Mouse (Mus musculus): ENCODE measurements at regions not wholly inside any gene's neighbourhood (a gene's known extent, or its start where the extent isn't known, plus 50 kb on each side); places are given as distances from the start of the nearest gene placed in this dataset.

DNA sequence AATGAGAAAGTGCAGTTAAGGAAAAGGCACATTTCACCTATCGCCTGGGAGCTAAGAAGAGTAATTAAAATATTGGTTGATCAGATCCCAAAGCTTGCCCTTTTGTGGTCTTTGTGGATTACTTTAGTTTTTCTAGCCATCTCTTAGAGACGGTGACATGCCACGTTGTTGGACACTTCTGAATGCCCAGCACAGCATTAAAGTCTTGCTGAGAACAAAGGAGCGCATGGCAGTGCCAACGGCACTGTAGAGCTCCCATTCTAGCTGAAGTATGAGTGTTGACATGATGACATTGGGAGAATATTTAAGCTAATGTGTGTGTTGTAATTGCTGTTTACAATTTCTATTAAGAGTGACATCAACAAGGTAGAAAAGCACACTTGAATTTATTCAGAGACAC, 424.6 kb downstream of the Ptprc start:
- DNase-seq (ENCODE audit: low read depth): no peak

DNA sequence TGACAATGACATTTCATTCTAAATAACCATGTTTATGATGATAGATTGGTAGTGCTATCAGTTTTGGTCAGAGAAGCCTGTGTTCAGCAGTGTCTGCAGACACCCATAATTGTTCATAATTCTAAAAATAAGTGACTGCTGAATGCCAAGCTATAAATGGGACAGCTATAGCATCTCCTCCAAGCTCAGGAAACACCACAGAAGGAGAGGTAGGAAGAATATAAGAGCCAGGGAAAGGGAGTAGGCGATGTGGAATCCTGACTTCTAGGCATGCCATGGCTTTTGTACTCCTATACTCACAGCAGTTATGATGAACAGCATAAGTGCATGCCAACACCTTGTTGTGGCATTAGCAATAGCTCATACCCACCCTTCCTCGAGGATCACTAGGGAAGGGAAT, 429.4 kb downstream of the Ptprc start:
- no peak for DNase-seq (ENCODE audit: low read depth)

DNA sequence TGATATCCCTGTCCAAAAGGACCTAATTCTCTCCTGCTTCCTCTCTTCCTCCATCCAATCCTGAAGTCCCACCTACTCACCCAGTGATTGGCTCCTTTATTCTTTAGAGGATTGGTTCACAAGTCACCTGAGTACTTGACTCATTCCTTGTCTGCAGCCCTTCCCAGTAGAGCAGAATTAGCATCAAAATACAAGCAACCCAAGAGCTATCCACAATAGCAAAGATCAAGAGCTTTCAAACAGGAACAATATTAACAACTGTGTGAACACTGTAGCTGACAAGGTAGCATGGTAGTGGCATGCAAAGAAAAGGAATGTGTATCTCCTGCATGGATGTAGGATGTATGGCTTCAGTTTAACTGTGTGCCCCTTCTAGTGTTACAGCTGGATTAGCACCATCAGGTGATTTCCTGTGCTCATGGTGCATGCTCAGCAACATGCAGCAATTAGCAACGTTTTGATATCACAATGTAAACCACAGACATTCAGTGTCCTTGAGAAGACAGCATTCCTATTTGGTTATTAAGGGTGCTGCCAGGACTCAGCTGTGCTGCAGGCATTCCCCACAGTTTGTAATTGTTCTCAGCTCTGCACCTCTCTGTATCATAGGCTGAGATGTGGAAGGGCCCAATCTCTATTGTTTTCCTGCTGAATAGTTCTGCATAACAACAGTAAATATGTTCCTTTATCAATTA, 437.2 kb downstream of the Ptprc start:
- DNase-seq (ENCODE audit: low read depth): no peak

DNA sequence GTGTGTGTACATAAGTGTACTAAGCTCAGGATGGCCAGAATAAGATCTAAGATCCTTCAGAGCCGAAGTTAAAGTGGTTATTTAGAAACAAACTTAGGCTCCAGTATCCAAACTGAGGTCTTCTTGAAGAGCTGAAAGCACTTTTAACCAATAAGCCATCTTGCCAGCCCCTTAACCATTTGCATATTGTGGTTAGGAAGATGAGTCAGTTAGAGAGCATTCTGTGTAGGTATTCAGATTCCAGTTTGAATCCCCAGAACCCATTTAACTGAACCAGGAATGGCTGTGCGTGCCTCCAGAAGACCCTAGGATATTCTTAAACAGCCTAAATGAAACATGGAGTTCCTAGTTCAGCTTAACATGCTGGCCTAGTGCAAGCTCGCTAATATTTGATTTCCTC, 471.6 kb downstream of the Ptprc start:
- DNase-seq (ENCODE audit: low read depth): no peak

DNA sequence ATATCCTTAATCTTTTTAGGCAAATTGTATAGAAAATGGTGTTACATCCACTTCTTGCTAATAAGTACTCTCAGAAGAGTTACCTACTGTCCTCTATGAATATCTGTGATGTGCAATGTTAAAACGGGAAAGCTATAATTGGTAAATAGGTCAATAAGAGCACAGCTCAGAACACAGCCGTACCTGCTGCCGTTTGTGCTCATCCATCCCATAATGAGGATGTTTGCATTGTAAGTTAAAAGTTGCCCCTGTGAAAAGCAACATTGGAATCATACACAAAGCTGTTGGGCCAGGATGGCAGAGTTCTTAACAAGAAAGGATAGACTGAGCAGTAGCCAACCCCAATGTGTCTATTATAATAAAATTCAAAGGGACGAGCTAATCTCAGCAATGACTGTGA, 476.6 kb downstream of the Ptprc start:
- DNase-seq (ENCODE audit: low read depth): no peak

DNA sequence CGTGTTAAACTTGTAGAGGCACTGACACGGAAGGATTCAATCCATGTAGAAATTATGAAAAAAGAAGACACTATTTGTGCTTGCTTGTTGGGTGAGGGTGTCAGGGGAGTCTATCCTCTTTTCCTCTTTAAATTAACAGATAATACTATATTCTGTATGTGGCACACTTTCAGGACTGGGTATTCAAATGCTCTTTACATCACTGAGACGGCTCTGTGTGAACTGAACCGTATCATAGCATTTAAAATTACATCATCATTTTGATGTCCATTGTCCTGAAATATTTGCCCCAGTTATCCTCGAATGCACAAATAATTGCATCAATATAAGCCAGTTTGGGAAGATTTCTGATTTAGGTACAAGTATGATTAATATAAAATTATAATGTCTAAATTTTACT, 478.2 kb downstream of the Ptprc start:
- DNase-seq (ENCODE audit: low read depth): no peak

DNA sequence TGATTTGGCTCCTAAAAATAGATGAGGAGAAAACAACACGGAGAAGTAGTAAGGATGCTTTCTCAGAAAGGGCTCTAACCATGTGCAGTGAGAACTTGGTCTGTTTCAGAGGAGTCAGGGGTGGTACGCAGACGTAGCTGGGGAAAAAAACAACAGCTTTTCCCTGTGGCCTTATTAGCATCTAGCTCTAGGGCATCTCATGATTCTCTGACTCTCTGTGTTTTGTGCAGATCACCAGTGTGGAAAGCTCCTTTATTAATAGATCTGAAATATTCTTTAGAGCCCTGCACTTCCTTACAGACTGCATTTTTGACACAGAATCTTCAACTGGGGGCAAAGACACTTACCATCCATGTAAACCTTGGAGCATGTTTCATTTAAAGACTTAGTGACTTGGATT, 478.7 kb downstream of the Ptprc start:
- no peak for DNase-seq (ENCODE audit: low read depth)

DNA sequence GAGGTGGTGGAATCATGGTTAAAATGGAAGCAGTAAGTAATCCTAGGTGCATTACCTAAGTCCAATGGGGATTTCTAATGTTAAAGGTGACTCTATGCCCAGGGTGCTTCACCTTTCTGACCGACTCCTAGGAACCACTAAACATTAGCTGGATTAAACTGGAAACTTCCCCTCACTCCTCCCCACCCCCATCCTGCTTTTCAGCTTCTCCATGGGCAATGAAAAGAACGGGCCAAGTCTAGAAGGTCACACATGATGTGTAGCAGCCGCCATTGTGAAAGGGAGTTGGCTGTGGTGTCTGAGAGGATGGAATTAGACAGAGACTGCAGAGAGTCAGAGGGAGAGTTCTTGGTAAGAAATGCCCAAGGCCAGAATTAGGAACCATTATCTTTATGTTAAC, 479.8 kb downstream of the Ptprc start:
- DNase-seq (ENCODE audit: low read depth): no peak

DNA sequence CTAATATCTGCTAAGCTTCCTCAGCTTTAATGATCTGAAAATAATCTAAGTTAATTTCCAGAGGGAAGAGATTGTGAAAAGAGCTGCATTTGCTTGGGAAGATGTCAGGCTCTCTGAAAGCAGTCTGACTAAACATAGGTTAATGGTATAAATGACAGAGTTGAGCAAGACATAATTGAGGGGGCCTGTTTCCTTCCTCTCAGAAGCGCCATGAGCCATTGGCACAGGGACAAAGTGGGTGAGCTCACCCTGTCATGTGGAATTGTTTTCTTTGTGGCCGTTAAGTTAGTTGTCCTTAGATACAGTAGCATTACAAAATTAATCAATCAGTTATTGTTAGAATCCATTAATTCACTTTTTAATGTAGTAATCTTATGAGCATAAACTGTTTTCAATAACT, 483.0 kb downstream of the Ptprc start:
- DNase-seq (ENCODE audit: low read depth): no peak

DNA sequence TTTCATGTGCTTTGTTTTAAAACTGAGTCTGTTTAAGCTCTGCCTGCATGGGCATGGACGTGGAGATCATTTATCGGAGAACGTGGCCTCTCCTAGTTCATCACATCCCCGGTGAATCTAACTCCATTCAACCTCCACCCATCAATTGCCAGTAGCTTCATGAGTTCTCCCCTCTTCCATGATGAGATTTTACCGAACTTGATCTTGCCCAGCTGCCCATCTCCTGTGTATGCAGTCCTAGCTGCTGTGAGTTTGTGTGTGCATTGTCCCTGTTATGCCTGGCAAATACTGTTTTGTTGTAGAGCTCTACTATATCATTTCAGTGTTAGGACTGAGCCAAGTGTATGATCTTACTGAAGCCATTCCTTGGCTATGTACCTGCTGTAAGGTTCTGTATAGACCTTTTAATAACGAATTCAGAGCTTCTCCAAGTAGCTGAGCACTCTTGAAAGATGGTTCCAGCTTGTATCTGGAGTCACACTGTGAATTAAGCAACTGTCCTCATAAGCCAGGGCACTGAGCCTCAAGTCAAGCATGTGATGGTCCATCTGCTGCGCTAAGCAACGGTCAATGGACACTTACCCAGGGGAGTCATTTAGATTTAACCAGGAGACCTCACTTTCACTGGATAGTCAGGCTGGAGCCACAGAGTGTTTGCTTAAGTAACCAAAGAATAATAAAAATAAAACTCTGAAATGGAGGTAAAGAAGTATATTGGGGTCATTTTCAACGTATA, 484.5 kb downstream of the Ptprc start:
- DNase-seq (ENCODE audit: low read depth): no peak

DNA sequence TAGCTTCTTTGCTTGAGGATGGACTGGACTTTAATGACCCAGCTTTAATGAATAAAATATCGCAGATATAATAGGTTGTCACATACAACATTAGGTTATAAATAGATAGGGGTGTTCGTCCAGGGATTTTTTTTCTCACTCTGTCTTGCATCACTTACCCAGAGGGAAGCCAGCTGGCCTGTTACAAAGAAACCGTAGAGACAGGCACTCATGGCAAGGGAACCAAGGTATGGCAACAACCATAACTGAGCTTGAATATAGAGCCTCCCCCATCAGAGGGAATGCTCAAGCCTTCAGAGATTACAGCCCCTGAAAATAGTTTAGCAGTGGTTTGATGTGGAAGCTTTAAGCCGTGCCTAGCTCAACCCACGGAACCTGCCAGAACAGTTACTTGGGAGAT, 504.9 kb downstream of the Ptprc start:
- no peak for DNase-seq (ENCODE audit: low read depth)

DNA sequence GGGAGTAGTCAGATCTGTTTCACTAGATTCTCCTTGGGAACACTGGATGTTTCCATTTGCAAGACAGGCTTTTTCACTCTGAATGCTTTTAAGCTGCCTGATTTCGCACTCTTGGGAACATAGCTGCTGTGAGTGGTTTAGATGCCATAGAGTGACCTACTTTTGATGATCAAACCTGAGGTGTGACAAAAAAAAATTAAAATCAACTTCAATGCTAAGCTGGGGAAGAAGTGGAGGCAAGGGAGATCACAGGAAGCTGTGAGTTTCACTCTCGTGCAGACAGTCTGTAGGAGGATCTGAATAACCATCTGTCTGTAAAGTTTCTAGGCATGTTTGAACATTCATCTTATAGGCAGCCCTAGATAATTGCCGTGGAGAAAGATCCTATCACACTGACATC, 505.7 kb downstream of the Ptprc start:
- DNase-seq (ENCODE audit: low read depth): no peak

DNA sequence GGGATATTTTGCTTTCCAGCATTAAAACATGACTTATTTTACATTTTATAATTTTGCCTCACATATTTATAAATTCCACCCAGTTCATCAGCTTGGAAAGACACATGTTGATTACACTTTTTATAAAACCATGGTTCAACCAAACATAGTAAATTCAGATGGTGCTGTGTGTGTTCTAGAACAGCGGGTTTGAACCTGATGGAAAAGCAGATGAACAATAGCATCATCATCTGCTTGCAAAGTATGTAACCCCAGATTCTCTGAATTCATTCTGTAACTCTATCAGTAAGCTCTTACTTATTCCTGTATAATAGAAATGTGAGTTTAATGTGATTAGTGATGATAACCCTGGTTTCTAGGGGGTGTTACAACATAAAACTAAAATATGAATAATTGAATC, 517.4 kb downstream of the Ptprc start:
- DNase-seq (ENCODE audit: low read depth): no peak

DNA sequence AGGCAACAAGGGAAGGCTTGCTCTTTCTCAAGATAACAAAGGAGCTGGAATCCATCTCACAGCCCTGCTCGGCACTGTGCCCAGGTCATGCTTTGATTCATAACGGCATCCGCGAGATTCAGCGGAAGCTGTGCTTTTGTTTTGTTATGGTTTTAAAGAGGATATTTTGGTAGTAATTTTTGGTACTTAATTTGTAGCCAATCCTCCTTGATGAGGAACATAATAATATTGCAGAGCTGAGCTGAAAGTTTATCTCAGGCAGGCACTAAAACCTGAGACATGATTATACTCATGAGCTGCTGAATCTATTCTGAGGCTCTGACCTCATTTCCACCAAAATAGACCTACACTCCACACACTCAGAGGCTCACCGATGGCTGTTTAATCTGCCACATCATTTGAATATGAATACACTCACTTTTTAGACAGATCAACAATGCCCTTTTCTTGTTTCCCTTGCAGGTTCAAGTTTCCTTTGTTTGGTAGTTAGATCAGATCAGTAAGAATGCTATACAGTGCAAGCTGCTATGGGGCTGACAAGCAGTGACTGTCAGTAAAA, 518.5 kb downstream of the Ptprc start:
- no peak for DNase-seq (ENCODE audit: low read depth)

DNA sequence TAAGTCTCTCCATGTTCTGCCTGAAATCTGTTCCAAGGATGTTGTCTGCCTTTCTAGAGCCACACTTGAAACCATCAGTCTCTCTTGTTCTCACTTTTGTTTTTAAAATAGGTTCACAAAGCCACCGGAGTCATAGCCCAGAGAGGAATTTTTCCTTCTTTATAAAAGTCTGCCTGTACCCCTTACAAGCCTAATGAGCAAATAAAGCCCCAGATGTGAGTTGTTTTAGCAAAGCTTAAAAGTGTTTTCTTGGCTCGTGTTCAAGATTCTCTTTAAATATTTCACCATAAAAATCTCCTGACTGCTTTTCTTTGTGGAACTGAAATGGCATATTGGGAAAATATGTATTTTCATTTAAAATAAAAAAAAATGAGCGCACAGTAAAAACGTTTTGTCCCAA, 521.3 kb downstream of the Ptprc start:
- DNase-seq (ENCODE audit: low read depth): no peak

DNA sequence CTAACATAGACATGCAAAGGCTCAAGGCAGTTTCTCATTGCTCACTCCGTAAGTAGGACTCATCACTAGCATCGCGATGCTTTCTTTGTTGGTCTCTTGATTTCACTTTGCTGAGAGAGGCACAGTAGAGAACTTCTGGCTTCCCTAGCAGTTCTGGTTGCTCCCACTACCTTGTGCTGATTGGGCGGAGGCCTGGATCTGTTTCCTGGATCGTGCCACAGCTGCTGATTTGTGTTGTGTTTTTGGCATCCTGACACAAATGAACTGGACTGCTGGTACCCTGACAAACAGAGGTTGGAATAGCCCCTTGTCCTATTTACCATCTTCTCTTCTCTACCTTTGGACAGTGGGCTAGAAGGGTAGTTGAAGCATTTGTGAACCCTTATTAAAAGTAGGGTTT, 522.0 kb downstream of the Ptprc start:
- no peak for DNase-seq (ENCODE audit: low read depth)

DNA sequence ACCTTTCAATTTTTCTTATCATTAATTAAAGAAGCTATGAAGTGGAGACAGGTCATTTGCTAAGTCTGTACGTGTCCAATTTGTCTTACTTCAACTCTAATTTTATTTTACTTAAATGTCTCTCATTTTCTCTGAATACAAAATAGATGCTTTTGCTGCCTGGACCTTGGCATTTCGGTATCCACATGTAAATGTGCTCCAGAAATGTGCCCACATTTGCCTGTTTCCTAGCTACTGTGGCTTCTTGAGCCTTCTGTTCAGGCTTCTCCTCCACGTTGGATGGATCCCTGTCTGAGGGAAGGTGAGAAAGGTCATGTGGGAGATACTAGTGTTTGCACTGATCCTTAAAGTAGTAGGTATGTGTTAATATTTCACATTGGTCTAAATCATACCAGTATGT, 524.9 kb downstream of the Ptprc start:
- DNase-seq (ENCODE audit: low read depth): no peak

DNA sequence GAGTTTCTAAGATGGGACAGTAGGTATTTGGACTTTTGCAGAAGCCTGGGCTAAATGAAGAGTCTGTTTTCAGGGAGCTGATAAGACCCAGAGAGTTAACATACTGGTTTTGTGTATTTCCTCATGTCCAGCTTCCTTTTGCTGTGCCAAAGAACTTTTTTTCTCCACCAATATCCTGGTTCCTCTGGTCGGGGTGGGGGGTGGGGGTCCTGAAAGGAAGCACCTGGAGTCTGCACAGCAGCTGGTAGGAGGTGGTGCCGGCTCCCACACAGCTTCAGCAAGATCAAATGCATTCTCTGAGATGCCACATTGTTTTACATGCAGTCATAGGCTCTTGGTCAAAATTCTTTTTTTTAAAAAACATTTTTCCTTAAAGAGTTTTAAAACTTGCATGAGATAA, 525.4 kb downstream of the Ptprc start:
- DNase-seq (ENCODE audit: low read depth): no peak

DNA sequence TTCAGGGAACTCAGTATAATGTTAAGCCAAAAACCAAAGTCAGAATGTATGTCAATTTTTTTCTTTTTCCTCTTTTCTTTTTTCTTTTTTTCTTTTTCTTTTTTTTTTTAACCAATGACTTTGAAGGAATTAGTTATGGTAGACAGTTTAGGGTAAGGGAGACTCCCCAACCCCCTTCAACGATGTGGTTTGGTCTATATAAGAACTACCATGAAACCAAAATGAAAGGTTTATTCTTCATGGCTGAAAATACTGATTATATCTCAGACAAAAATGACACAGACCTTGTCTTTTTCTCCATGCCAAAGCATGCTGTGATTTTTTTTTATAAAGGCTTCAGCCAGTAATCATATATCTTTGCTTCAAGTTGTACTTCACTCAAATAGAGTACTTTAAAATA, 526.7 kb downstream of the Ptprc start:
- no peak for DNase-seq (ENCODE audit: low read depth)

DNA sequence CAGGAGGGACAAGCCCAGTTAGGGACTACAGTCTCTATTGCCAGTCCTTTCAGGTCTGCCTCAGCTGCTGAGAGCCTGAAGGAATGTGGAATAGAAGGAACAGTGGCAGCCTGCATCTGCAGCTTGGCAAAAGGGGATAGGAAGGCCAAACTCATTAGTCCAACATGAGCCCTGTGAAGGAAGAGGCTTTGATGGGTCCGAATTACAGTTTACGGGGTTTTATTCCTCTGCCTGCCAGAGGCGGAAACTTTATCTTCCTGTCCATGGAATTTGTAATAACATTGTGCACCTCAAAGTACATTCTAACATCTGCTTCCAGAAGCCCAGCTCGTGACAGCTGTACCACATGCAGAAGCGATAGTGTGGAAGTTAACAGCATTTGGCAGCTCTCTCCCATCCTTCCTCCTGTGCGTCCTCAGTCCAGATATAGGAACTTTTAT, 530.9 kb downstream of the Ptprc start:
- DNase-seq (ENCODE audit: low read depth): no peak

DNA sequence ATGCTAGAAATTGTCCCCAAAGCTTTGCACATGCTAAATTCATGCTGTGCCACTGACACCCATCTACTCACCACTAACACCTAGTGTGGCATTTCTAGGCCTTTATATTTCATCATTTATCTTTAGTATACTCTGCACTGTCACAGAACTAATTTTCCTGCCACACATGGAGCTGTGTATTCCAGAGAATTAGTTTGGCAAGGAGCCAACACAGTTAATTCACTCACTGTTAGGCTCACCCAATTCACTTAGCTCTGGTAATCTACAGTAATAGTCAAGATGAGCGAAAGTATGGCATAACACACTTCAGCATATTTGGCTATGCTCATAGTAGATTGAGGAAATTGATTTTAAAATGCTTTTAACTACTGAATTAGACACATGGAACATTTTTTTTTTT, 532.0 kb downstream of the Ptprc start:
- DNase-seq (ENCODE audit: low read depth): no peak

DNA sequence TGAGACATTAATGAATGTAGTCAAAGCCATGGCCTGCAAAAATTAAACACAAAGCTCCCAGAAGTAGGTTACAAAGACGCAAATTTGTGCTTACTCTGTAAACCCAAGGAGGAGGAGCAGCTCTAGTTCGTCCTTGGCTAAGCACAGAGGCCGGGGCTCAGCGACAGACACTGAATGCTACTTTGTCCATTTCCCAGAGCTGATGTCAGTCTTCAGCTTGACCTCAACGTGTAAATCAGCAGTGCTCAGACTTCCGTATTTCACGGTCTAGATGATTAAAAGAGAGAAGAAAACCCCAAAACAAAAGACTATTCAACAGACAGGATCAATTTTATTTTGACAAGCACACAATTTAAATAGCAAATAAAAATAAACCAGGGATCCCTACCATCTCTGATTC, 534.7 kb downstream of the Ptprc start:
- no peak for DNase-seq (ENCODE audit: low read depth)

DNA sequence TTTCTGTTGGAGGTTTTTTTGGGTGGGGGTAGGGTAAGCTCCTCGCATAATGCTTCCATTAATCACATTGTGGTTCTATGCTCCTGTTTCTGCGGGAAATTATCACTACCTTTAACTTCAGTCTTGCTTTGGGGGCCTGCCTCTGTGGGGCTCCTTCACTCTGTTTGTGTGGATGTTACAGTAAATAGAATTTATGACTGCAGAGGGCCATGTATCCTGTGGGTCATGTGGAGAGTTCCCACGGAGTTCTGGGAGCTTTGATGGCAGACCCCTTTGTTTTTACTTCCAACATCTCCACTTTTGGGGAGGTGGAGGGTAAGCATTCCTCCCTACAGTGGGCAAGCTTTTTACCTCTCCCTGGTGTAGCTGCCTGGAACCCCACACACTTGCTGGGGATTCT, 538.6 kb downstream of the Ptprc start:
- DNase-seq (ENCODE audit: low read depth): no peak

All from gonadal fat pad, adult 2 months (tissue).